Mouse (Mus musculus): ENCODE measurements around the gene P2ry13. TPM values are rescaled to one million over a fixed set of nuclear protein-coding genes. Genes with fewer than 3 reads are reported as not detected.

Gene P2ry13
- polyA plus RNA-seq (2015; fragmentation: Nextera tagmentation; extraction: Ambion mirVana) = 0.86 and 0.97 TPM in 2 replicates

DNA sequence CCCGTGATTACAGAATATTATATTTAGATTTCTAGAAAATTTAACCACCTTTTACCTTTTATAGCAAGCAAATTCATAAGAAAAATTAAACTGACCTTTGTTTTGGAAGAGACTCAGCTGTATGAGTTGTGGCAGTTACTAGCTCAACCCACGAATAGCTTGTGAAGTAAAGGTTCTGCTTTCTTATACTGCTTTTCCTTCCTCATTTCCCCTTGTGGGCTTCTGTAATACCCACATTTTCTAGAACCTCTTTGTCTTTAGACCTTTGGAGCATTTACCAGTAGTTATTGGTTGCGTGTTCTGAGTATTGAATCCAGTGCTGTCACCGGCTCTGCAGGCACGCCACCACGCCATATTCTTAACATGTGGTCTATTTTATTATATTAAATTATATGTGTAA lies at the start of gene P2ry13:
Gene P2ry13 (minus strand): TSS at position 156 of the 400 bp plus-strand sequence.
- no peak for ATAC-seq (ENCODE audit: low FRiP score, low read depth)
- Histone ChIP-seq H3K36me3 (no peaks in the 10 kb centered on the region), H3K27me3 (no peaks in the 10 kb centered on the region), H3K9ac (no peak within 1 kb of the TSS), H3K4me1 (peaks cover 14% of the 10 kb centered on the region), H3K4me2 (replicated peaks) (no peak within 1 kb of the TSS), H3K27ac (no peak within 1 kb of the TSS), H3K9me3 (no peaks in the 10 kb centered on the region), H3K4me3 (no peak within 1 kb of the TSS)
- 79% methylated on average over 6 of the region's 6 CpGs for WGBS

DNA sequence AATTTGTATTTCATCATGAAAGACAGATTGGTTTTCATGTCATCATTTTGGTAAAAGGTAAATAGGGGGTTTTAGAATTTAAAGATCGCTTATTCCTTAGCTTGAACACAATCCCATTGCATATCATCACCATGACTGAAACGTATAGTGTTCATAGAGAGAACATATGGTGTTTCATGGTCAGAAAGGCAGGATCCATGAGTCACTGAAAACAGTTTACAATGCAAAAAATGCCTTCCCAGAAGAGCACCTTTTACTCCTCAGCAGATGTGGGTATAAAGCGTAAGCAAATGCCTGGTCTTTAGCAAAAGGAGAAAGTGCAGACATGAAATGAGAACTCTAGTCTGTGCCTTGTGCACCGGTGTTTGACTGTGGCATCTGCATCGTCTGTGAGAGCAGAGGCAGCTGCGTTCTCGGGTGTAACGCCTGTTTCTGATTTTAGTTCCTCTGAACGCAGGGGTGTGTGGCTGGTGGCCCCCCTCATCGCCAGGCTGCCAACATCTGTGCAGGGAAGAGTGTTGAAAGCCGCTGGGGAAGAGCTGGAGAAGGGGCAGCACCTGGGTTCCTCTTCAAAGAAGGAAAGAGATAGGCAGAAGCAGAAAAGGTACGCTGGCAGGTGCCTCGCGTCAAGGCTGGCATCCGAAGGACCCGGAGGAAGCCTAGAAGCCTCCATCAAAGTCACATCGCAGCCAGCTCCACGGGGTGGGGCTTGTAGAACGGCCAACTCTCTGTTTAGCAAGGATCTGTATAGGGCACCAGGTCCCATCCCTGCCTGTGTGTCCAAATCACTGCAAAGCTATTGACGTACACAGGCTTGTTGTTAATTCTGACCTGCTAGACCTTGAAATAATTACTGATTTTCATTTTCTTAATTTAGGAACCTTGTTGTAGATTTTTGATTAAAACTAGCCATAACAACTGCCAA lies 47.3 kb upstream of the P2ry13 start:
- Histone ChIP-seq H3K4me3 (no peak overlapping the region), H3K27ac (no peak overlapping the region), H3K9ac (no peak overlapping the region), H3K4me2 (replicated peaks) (0 out of 2 replicates have a peak overlapping the region, but pooled peaks have one; percentile 27), H3K27me3 (no peaks in the 10 kb centered on the region), H3K36me3 (no peaks in the 10 kb centered on the region), H3K4me1 (peaks cover 14% of the 10 kb centered on the region), H3K9me3 (no peaks in the 10 kb centered on the region)
- 39% methylated on average over 20 of the region's 20 CpGs for WGBS
- peak; percentile 44; the same call in 1 of the 2 replicates for ATAC-seq (ENCODE audit: low FRiP score, low read depth)

DNA sequence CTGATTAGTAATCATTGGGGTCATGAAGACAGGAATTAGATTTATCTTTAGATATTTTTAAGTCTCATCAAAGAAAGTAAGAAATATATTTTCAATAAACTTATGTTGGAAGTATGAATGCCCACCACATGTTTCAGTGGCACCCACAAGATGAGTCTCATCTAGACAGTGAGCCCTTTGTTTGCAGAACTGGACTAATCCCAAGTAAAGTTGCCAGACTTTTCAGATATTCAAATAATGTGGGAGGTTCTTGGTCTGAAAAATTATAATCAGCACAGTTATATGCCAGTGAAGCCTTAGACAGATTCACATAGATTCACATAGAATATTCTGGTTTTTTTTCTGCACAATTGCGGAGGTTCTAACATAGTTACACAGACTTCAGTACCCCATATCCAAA lies 39.8 kb upstream of the P2ry13 start:
- H3K27ac ChIP-seq = no peak overlapping the region
- no peak overlapping the region for H3K4me3 ChIP-seq
- H3K4me1 ChIP-seq = no peaks in the 10 kb centered on the region
- no peaks in the 10 kb centered on the region for H3K27me3 ChIP-seq
- H3K4me2 ChIP-seq (replicated peaks) = no peak overlapping the region
- no peak overlapping the region for H3K9ac ChIP-seq
- H3K36me3 ChIP-seq = no peaks in the 10 kb centered on the region
- no peak for ATAC-seq (ENCODE audit: low FRiP score, low read depth)
- no peaks in the 10 kb centered on the region for H3K9me3 ChIP-seq
- WGBS = 95% methylated on average over 1 of the region's 1 CpGs

DNA sequence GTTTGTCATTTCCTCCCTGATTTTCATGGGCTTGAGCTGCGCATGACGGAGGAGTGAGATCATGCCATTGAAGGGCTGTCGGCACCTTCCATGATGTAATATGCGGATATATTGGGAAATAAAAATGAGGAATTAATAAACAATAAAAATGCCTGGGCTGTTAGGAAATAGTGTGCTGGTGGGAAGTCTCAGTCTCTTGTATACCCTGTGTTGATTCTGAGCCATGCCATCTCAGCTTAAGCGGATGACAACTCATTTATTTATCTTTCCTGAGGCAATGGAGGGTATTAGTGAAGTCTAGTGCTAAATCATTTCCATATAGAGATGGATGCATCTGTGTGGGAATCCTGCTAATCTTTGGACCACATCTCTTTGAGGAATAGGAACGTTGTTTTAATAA lies 37.3 kb upstream of the P2ry13 start:
- Histone ChIP-seq H3K27me3 (no peaks in the 10 kb centered on the region), H3K9ac (no peak overlapping the region), H3K36me3 (no peaks in the 10 kb centered on the region), H3K27ac (no peak overlapping the region), H3K4me2 (replicated peaks) (no peak overlapping the region), H3K4me1 (no peaks in the 10 kb centered on the region; the same call in 1 of the 2 replicates), H3K9me3 (no peaks in the 10 kb centered on the region), H3K4me3 (no peak overlapping the region)
- 73% methylated on average over 6 of the region's 6 CpGs for WGBS
- no peak for ATAC-seq (ENCODE audit: low FRiP score, low read depth)

DNA sequence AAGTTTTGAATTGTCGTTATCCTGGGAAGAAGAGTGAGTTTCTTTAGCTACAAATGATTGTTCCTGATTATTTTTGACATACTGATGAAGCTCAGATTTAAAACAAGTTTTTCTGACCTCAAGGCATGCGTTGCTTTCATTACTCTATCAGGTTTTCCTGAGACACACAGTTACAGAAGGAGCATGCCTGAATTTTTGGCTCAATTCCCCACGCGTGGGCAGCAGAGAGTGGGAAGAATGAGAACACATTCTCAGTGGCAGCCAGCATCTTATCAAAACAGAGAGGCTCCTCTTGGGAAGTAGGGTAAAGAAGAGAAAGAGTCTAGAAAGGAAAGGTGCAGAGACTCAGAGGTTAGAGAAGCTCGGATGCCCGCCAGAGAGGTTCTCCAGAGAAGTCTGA lies 32.7 kb upstream of the P2ry13 start:
- Histone ChIP-seq H3K9ac (no peak overlapping the region), H3K27ac (no peak overlapping the region)

DNA sequence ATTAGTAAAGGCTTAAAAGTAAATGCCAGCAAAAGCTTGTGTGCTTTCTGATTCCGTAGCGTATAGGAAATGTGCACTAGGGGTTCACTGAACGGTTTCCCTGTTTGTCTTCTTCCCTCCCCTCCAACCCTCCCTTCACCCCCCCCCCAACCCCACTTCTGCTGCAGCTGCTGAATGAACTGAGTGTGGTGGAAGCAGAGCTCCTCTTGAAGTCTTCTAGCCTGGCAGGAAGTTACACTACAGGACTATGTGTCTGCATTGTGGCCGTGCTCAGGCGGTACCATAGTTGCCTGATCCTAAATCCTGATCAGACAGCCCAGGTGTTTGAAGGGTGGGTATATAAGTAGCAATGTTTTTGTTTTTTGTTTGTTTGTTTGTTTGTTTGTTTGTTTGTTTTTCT lies 24.2 kb upstream of the P2ry13 start:
- Histone ChIP-seq H3K4me3 (no peak overlapping the region), H3K4me1 (no peaks in the 10 kb centered on the region), H3K4me2 (replicated peaks) (no peak overlapping the region), H3K9me3 (no peaks in the 10 kb centered on the region), H3K36me3 (no peaks in the 10 kb centered on the region), H3K9ac (no peak overlapping the region), H3K27ac (no peak overlapping the region), H3K27me3 (no peaks in the 10 kb centered on the region)
- 60% methylated on average over 5 of the region's 5 CpGs for WGBS
- ATAC-seq (ENCODE audit: low FRiP score, low read depth) = no peak

More for the DNA sequence above, 32.7 kb upstream of the P2ry13 start:
- Histone ChIP-seq H3K9me3 (no peaks in the 10 kb centered on the region), H3K36me3 (no peaks in the 10 kb centered on the region), H3K4me3 (no peak overlapping the region), H3K4me2 (replicated peaks) (no peak overlapping the region), H3K4me1 (no peaks in the 10 kb centered on the region; the same call in 1 of the 2 replicates), H3K27me3 (no peaks in the 10 kb centered on the region)
- WGBS = 64% methylated on average over 6 of the region's 6 CpGs
- no peak for ATAC-seq (ENCODE audit: low FRiP score, low read depth)

DNA sequence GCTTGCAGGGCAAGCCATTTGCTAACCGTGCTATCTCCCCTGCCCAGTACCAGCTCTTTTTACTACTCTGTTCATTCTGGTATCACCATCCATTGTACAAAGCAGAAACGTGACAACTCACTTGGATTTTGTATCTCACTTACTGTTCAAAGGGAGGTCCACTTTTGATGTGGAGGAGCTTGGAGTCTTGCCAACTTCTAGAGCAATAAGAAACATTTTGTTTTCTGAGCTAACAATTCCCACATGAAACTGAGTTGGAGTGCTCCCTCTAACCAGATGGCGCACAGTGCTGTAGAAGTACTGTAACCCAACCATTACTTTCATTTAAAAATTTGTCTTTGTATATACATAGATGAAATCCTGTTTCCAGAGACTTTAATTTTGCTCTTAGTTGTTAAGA lies 20.2 kb upstream of the P2ry13 start:
- Histone ChIP-seq H3K27me3 (no peaks in the 10 kb centered on the region), H3K4me3 (no peak overlapping the region), H3K4me1 (peaks cover 6% of the 10 kb centered on the region; the same call in 1 of the 2 replicates), H3K9me3 (no peaks in the 10 kb centered on the region), H3K36me3 (no peaks in the 10 kb centered on the region), H3K9ac (no peak overlapping the region), H3K4me2 (replicated peaks) (no peak overlapping the region), H3K27ac (no peak overlapping the region)
- 55% methylated on average over 3 of the region's 3 CpGs for WGBS
- no peak for ATAC-seq (ENCODE audit: low FRiP score, low read depth)

DNA sequence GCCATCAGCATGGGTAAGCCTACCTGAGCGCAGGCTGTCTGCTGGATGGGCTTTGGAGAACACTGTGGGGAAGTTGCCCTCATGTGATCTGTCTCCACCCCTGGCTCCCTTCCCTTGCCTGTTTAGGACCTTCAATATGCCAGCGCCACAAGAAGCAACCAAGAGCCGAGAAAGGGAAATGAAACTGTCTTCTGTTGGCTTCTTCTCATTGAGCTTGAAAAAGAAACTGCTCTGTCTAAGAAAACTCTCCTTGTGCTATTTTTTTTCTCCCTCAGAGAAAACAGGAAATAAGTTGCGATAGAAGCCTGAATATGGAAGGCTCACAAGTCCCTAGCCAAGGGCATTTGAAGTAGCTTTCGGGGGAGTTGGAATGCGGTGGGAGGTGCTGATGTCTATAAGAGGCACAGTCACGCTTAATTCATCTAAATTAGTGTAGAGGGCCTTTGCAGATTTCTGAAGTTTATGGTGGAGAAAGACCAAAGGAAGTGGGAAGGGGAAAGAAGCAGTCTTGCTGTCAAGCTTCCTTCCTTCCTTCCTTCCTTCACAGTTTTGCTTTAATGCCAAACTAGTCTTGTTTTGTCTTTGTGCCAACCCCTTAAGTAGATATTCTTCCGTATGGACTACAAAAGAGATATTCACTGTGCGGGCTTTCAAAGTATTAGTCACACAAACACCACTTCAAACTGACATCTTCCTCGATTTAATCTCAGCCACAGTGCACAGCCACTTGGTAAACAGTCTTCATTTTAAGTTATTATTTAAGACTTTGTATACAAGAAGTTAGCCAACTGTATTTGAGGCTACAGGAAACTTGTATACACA lies 18.3 kb upstream of the P2ry13 start:
- H3K4me1 ChIP-seq = peaks cover 6% of the 10 kb centered on the region; the same call in 1 of the 2 replicates
- H3K27ac ChIP-seq = no peak overlapping the region
- H3K9me3 ChIP-seq = no peaks in the 10 kb centered on the region
- WGBS = 59% methylated on average over 10 of the region's 10 CpGs
- H3K9ac ChIP-seq = no peak overlapping the region
- no peak overlapping the region for H3K4me3 ChIP-seq
- no peak for ATAC-seq (ENCODE audit: low FRiP score, low read depth)
- H3K36me3 ChIP-seq = no peaks in the 10 kb centered on the region
- H3K4me2 ChIP-seq (replicated peaks) = no peak overlapping the region
- no peaks in the 10 kb centered on the region for H3K27me3 ChIP-seq

DNA sequence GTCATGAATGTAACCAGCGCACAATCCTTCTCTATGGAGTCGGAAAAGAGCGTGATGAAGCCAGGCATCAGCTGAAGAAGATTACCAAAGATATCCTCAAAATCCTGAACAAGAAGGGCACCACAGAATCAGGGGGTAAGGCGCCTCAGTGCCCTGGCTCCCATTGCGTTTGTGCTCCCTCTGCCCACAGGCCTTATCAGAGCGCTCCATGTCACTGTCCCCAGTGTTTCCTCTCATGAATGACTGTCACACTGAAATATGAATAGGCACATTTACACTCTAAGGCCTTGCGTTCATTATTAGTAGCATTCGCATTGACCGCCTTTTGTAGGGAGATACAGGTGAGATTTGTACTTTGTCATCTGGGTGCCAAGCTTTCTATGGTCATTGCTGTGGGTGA lies 17.0 kb upstream of the P2ry13 start:
- no peak overlapping the region for H3K4me3 ChIP-seq
- 92% methylated on average over 9 of the region's 9 CpGs for WGBS
- H3K4me2 ChIP-seq (replicated peaks) = no peak overlapping the region
- no peaks in the 10 kb centered on the region for H3K27me3 ChIP-seq
- H3K36me3 ChIP-seq = no peaks in the 10 kb centered on the region
- H3K9me3 ChIP-seq = no peaks in the 10 kb centered on the region
- no peak overlapping the region for H3K27ac ChIP-seq
- ATAC-seq (ENCODE audit: low FRiP score, low read depth) = no peak
- H3K9ac ChIP-seq = no peak overlapping the region
- peaks cover 6% of the 10 kb centered on the region; the same call in 1 of the 2 replicates for H3K4me1 ChIP-seq

DNA sequence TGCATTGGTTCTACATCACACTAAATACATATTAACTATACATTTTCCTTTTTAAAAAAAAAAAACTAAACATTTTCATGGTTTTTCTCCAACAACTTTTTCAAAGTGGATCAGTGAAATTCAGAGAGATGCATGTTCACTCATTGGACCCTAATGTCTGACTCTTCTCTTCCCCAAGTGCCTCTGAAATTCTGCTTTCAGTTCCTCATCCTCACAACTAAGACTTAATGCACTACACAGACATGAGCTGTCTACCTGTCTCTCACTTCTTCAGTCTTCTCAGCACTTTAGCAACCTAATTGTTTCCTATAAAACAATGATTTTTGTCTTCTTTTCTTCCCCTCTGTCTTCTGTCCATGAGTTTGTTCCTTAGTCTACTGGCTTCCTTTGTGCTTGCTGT lies 14.7 kb upstream of the P2ry13 start:
- H3K9me3 ChIP-seq = no peaks in the 10 kb centered on the region
- H3K4me1 ChIP-seq = peaks cover 6% of the 10 kb centered on the region; the same call in 1 of the 2 replicates
- no peak overlapping the region for H3K9ac ChIP-seq
- no peak for ATAC-seq (ENCODE audit: low FRiP score, low read depth)
- H3K4me2 ChIP-seq (replicated peaks) = no peak overlapping the region
- no peaks in the 10 kb centered on the region for H3K36me3 ChIP-seq
- H3K27ac ChIP-seq = no peak overlapping the region
- H3K27me3 ChIP-seq = no peaks in the 10 kb centered on the region
- no peak overlapping the region for H3K4me3 ChIP-seq

DNA sequence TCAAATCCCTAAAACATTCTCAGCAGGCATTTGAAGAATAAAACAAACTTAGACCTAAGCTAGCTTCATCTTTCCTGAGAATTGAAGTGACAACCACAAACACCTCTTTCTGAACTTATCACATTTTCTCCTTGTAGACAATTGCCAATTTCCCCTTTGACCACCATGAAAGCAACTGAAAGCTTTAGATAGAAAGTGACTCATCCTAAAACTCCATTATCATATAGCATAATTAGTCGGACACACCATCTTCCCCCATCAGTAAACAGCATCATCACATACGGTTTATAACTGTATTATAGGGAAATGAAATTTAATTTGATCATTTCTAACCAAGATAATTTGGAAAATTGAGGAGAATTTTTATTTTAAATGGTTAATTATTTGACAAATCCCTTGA lies 11.6 kb upstream of the P2ry13 start:
- Histone ChIP-seq H3K27ac (no peak overlapping the region), H3K36me3 (no peaks in the 10 kb centered on the region), H3K4me2 (replicated peaks) (no peak overlapping the region), H3K9ac (no peak overlapping the region), H3K9me3 (no peaks in the 10 kb centered on the region), H3K4me1 (no peaks in the 10 kb centered on the region), H3K27me3 (no peaks in the 10 kb centered on the region), H3K4me3 (no peak overlapping the region)
- 84% methylated on average over 2 of the region's 2 CpGs for WGBS
- no peak for ATAC-seq (ENCODE audit: low FRiP score, low read depth)

DNA sequence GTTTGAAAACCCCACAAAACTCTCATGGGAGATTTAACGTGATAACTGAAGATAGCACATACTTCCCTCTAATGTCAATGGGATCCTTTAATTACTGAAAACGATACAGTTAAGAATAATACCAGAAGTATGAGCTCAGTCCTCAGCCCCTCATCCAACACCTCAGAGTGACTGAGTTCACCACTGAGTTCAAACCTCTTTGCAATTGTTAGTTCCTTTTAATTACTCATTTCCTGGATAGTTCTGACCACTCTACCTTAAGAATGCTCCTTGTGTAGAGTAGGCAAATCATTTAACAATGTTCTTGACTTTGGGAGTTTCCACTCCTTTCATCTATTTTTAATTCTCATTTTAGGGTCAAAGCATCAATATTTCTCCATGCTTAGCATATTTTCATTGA lies 8.6 kb upstream of the P2ry13 start:
- Histone ChIP-seq H3K9me3 (no peaks in the 10 kb centered on the region), H3K4me2 (replicated peaks) (no peak overlapping the region), H3K9ac (no peak overlapping the region), H3K27me3 (no peaks in the 10 kb centered on the region), H3K4me1 (no peaks in the 10 kb centered on the region), H3K36me3 (no peaks in the 10 kb centered on the region), H3K4me3 (no peak overlapping the region), H3K27ac (no peak overlapping the region)
- WGBS = 80% methylated on average over 2 of the region's 2 CpGs
- ATAC-seq (ENCODE audit: low FRiP score, low read depth) = no peak
